Mouse (Mus musculus) C2C12 (cell line): ENCODE data around the gene Slc13a2.

Experiments used
- CEBPB ChIP-seq: IDR thresholded peaks from one replicate; pipeline ENCODE4 v1.6.1; 2011; ENCODE audit warnings: low read depth, mild to moderate bottlenecking, control low read depth, moderate library complexity
- CTCF ChIP-seq: IDR thresholded peaks from one replicate; pipeline ENCODE4 v1.5.1; 2011; ENCODE audit not compliant: control insufficient read depth, insufficient read depth, insufficient read length
- FOSL1 ChIP-seq: IDR thresholded peaks from one replicate; pipeline ENCODE4 v1.8.0; 2011; ENCODE audit warnings: mild to moderate bottlenecking, low read length; ENCODE audit not compliant: poor library complexity, insufficient read depth, severe bottlenecking
- MAX ChIP-seq: IDR thresholded peaks from one replicate; pipeline ENCODE4 v1.6.1; 2011; ENCODE audit warnings: mild to moderate bottlenecking, control low read depth
- MYOD1 ChIP-seq: IDR thresholded peaks from one replicate; pipeline ENCODE4 v1.6.1; 2011; ENCODE audit warnings: low read depth; ENCODE audit not compliant: control insufficient read depth, insufficient read length
- MYOG ChIP-seq: IDR thresholded peaks from one replicate; pipeline ENCODE4 v1.6.1; 2011; ENCODE audit not compliant: control insufficient read depth, insufficient read length; ENCODE audit errors: extremely low read depth
- USF1 ChIP-seq: IDR thresholded peaks from one replicate; pipeline ENCODE4 v1.6.1; 2011; ENCODE audit warnings: low read depth, mild to moderate bottlenecking, control low read depth, moderate library complexity

DNA sequence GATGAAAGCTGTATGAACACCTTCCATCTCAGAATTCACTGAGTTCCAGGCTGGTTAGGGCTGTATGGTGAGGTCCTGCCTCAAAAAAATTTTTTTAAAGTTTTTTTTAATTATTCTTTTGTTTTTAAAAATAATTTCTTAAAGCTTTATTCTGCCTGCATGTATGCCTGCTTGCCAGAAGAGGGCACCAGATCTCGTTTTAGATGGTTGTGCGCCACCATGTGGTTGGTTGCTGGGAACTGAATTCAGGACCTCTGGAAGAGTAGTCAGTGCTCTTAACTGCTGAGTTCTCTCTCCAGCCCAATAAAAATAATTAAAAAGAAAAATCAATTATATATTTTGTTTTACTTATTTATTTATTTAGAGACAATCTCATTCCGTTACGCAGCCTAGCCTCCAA is 31.7 kb upstream of the Slc13a2 start:
- TF ChIP-seq CTCF = peak; percentile 69
- no peak for TF ChIP-seq USF1
- no peak for TF ChIP-seq CEBPB
- no peak for TF ChIP-seq MAX
- no peak for TF ChIP-seq MYOG
- TF ChIP-seq FOSL1 = no peak
- TF ChIP-seq MYOD1 = no peak
